Mouse (Mus musculus) kidney, adult 2 months (tissue): ENCODE measurements around the gene Gpr146.
A peak's percentile ranks its signal among the peaks of the same experiment; 100 is the strongest.

Experiments used
- CTCF ChIP-seq: fragments of 200-500 bp; conservative IDR thresholded peaks from 2 replicates; pipeline ENCODE4 v1.5.1; 2011; ENCODE audit warnings: low read depth, mild to moderate bottlenecking, control low read depth, low read length, moderate library complexity, mixed read lengths; ENCODE audit not compliant: insufficient read depth, insufficient read length
- POLR2A ChIP-seq: fragments of 200-500 bp; IDR thresholded peaks from one replicate; pipeline ENCODE4 v1.6.1; 2011; ENCODE audit warnings: low read depth, low read length, control low read depth

GRCm38 (mm10) chr5:139416942-139417341 lies 39.4 kb downstream of the Gpr146 start:
- TF ChIP-seq POLR2A = no peak
- 0 out of 2 replicates have a peak, but pooled peaks have one; percentile 20 for TF ChIP-seq CTCF
